Mouse (Mus musculus): ENCODE data around the gene Tank.

The Tank gene

GRCm38 (mm10) chr2:61655382-61656281 lies 77.2 kb downstream of the Tank start:
- no peak for DNase-seq (ENCODE audit: low spot score in 2 of 2)

- peak in 1 of 2 experiments; percentile 17 for DNase-seq (ENCODE audit: low spot score in 2 of 2)
Measured at GRCm38 (mm10) chr2:61656421-61657411, 78.3 kb downstream of the Tank start.

- DNase-seq (ENCODE audit: low spot score in 2 of 2), result no peak
Measured at GRCm38 (mm10) chr2:61659254-61659653, 80.9 kb downstream of the Tank start.

- DNase-seq (ENCODE audit: low spot score in 2 of 2), result no peak
Measured at GRCm38 (mm10) chr2:61662833-61663232, 84.4 kb downstream of the Tank start.

- DNase-seq (ENCODE audit: low spot score in 2 of 2), result no peak
Measured at GRCm38 (mm10) chr2:61663573-61664241, 85.3 kb downstream of the Tank start.

GRCm38 (mm10) chr2:61667420-61667819 lies 89.0 kb downstream of the Tank start:
- no peak for DNase-seq (ENCODE audit: low spot score in 2 of 2)

- DNase-seq (ENCODE audit: low spot score in 2 of 2), result no peak
Measured at GRCm38 (mm10) chr2:61668260-61668659, 89.9 kb downstream of the Tank start.

- no peak for DNase-seq (ENCODE audit: low spot score in 2 of 2)
Measured at GRCm38 (mm10) chr2:61674555-61674954, 96.2 kb downstream of the Tank start.

- no peak for DNase-seq (ENCODE audit: low spot score in 2 of 2)
Measured at GRCm38 (mm10) chr2:61681572-61681971, 103.2 kb downstream of the Tank start.

- no peak for DNase-seq (ENCODE audit: low spot score in 2 of 2)
Measured at GRCm38 (mm10) chr2:61686533-61686932, 108.1 kb downstream of the Tank start.

GRCm38 (mm10) chr2:61689086-61689485 lies 110.7 kb downstream of the Tank start:
- DNase-seq (ENCODE audit: low spot score in 2 of 2), result no peak

All from heart, adult 9 months (tissue).